Mouse (Mus musculus) fat pad, adult 2 months (tissue): ENCODE measurements at regions not wholly inside any gene's neighbourhood (a gene's known extent, or its start where the extent isn't known, plus 50 kb on each side); places are given as distances from the start of the nearest gene placed in this dataset.

ENCODE experiments used
- DNase-seq: peaks from one replicate; pipeline ENCODE4 v3.0.0-alpha.2; 2011; ENCODE audit warnings: low read depth, low spot score; ENCODE audit errors: extremely low read depth

DNA sequence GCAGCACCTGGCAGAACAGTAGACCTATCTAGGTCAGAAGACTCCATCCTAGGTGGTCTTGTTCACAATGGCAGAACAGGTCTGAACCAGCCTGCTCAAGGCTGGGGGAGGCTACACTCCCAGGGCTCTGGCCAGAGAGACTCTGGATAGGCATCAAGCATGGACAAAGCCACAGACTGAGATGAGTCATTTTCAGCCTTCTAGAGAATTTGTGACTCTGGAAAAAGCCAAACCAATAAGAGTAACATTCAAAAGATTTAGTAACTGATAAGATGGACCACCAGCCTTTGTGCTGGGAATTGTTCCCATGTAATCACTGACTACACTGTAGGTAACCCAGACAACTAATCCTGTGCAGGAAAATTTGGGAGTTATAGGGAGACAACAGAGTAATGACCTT is 320.3 kb upstream of the Gm9747 start:
- DNase-seq = no peak

DNA sequence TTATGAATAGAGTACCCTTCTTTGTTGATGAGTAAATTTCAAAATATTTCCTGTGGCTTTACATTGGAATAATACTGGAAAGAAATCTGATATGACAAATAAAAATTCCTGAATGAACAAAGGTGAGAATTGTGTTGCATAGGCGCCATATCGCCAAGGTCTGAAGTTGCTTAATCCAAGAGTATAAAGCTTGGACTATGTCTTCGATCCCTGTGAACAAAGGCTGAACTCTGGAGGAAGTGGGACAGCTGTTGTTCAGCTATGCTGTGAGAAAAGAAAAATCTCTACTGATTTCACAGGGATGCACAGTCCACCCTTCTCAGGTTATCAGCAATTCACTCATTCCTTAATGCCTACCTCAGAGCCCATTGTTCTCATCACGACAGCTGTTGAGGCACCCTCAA is 319.3 kb upstream of the Gm9747 start:
- DNase-seq = no peak

DNA sequence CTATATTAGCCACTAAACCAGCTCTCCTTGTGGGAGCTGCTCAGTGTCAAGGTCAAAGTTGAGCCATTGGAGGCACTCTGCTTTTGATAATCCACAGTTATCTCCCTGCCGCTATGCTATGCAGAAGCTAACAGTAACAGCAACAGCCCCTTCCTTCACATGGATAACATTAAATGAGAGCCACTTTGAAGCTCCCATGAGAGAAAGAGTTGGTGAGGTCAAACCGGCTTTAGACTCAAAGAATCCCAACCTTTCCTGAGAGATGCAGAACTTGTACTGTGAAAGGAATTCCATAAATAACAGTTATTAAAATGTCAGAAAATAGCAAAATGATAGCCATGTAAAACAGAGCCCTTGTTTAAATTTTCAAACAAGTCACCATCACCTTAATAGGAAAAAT is 316.1 kb upstream of the Gm9747 start:
- DNase-seq = no peak

DNA sequence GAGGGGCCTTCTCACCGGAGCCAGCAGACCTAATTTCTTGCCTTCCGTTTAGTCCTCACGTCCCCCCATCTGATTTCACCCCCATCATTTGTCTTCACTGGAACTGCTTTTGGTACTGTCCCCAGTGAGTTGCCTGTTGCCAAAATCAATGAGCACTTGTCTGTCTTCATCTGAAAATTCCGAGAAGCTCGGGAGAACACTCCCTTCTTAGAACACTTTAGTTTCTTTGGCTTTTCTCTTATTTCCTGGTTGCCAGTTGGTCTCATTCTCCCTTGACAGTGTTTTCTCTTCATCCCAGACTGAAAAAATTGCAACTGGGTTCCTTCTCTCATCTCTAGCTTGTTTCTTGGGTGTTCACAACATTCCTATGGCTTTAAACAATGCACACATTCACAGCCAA is 305.2 kb upstream of the Gm9747 start:
- no peak for DNase-seq

GRCm38 (mm10) chr1:81933064-81933463 is 299.8 kb upstream of the Gm9747 start:
- no peak for DNase-seq

- no peak for DNase-seq
These were observed 287.7 kb upstream of the Gm9747 start for GRCm38 (mm10) chr1:81945236-81945635.

DNA sequence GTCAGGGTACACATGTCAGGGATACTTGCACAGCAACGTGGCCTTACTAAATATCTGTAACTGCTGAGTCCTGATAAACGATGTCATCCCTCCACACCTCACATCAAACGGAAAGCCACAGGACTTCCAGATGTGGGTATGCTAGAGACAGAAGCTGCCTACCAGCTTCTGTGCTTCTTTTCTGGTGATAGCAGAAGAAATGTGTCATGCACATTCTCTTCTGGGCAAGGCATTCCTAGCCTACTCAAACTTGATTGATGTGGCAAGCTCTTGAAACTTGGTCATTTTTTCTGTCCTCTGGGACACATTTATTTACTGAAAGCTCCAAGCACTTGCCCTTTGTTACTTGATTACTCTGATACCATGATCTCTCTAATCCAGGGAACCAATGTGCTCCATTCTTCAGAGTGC is 282.8 kb upstream of the Gm9747 start:
- DNase-seq = no peak

DNA sequence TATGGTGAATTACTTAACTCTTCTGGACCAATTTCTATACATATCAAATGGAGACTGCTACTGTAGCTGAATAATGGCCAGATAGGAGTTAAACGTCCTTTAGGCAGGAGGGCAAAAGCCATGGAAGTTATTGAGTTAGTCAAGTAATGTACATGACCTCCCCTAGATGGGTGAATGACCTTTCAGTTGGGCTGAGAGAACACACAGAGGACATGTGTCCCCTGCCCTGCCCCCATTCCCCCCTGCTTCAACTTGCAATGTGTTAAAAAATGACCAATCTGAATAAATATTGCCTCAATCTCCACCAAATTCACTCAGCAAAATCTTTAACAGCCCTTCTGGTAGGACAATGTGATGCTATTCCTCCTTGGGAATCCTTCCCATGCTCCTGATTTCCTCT is 282.1 kb upstream of the Gm9747 start:
- no peak for DNase-seq

DNA sequence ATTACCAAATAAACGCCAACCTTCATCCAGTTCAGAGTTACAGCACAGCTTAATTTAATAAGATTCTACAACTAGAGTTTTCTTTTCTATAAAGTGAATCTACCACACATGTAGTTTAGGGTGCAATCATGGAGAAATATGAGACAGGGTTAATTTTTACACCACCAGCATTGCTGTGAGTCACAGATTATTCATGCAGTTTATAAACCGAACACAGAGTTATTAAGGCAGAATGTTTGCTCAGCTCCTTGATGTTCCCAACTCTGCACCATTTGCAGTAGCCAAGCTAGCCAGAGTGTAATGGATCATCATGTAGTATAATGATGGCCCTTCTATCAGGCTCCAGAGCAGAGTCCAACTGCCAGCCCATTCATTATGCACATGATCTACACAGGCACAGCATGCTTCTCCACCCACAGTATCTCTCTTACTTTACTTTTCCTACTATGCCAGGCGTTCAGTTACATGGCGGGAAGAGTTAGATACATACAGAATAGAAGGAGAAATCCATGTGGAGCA is 281.4 kb upstream of the Gm9747 start:
- DNase-seq = no peak

- no peak for DNase-seq
These were observed 280.8 kb upstream of the Gm9747 start for GRCm38 (mm10) chr1:81952095-81952494.

DNA sequence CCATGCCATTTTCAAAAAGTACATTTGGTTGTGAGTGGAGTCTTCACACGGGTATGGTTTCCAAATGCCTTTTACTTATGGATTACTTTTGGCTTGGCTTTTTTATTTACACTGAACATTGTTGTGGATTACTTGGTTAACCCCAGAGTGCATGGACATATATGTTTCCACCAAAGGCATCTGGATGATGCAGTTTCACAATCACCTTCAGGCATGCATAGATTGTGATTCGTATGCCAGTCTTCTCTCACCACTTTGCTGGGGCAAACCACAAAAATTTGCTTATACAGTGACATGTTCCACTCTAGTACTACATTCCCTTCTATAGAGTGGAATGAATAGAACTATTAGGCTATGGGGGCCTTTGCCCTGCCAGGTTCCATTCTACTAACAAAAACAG is 278.4 kb upstream of the Gm9747 start:
- no peak for DNase-seq

DNA sequence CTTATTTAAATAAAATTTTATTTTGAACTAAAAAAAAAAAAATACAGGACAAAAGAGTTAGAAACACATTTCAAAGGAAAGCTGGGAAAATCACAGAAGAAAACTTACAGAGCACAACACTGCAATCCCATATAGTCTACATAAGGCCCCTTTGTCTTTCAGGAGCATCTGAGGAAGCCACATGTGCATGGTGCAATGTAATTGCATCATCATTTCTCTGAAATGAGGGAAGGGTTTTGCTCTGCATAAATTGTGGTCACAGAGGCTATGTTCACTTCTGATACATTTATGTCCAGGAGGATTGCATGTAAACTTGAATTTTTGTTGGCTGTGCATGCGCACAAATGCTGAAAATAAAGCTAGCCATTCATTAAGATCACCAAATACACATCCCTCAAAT is 265.9 kb upstream of the Gm9747 start:
- DNase-seq = no peak

DNA sequence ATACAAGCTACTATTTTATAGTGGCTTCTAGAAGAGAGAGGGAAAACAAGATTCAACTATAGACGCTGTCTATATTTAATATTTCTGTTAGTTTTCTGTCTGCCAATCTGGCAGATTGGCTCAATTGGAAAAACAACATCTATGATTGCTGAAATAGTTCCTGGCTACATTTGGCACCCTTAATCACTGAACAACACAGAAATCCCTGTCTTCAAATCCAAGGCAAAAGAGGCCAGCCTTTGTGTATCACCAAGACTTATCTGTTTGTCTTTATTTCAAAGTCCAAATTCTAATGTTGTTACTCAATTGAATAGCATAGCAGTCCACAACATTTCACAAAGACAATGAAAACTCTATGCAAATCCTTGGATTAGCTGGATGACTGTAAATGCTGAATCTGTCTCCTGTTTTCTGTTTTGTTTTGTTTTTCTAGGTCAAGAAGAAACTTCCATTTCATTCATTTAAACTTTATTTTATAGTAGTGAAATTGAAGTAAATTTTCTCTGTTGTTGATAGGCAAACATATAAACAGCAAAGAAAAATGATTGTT is 265.1 kb upstream of the Gm9747 start:
- DNase-seq = no peak

- DNase-seq = no peak
These were observed 260.3 kb upstream of the Gm9747 start for GRCm38 (mm10) chr1:81972575-81972974.

DNA sequence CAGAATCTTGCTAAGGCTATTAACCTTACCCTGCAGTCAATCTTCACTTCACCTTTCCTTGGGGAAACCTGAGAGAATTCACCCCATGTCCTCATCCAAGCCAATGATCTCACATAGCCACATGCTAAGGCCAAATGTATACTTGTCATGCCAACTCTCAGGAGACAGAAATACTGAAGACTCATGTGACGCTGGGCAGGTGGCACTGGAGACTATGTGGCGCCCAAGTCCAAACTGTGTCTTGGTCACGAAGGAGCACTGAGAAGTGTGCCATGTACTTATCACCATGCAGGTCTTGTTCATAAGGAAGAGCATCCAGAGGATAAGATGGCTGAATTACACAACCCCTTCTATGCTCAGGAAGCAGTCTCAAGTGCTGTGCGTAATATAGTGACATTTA is 259.4 kb upstream of the Gm9747 start:
- DNase-seq = no peak

- no peak for DNase-seq
These were observed 225.0 kb upstream of the Gm9747 start for GRCm38 (mm10) chr1:82007943-82008342.

- no peak for DNase-seq
These were observed 224.1 kb upstream of the Gm9747 start for GRCm38 (mm10) chr1:82008805-82009204.

- DNase-seq = no peak
These were observed 221.9 kb upstream of the Gm9747 start for GRCm38 (mm10) chr1:82010995-82011394.

DNA sequence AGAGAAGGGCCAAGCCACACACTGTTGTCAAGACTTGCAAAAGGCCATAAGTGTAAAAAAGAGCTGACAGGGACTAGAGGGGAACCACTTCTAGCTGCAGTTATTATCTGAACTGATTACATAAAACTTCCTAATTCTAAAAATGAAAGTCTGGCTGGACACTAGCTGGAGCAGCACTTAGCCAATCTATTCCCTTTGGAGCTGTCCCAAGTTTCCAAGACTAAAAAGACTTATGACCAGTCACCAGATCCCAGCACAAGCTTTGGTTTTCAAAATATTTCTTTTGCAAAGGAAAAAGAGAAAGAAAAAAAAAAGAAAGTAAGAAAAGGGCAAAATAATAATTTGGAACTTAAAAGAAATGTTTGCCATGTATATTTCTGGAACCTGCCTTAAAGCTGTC is 217.6 kb upstream of the Gm9747 start:
- DNase-seq = no peak

DNA sequence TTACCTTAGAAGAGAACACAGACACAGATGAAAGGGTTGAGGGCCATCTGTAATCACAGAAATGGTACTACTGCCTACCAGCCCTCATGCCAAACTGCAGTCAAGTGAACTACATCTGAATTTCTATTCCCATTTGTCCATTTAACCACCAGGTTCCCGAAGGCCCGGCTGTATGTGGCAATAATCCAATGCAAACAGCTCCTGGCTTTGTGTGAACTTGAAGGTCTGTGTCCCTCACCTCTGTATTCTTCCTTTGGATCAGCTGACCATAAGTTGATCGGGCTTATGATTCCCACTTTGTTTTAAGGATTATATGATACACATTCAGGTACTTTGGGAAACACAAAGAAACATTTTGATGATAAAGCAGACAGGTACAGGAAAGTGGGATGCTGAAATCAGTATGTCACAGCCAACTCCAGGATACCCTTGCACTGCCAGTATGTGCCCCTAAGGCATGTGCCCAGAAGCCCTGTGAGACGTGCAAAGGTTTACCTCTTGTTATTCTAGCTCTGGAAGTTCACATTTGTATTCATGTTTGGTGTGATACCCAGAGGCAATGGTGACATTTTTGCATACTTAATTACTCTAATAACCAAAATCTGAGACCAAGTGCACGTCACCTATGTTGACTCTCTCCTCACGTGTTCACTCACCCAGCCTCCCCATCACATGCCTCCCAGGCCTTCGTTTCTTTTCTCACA is 214.1 kb upstream of the Gm9747 start:
- no peak for DNase-seq

DNA sequence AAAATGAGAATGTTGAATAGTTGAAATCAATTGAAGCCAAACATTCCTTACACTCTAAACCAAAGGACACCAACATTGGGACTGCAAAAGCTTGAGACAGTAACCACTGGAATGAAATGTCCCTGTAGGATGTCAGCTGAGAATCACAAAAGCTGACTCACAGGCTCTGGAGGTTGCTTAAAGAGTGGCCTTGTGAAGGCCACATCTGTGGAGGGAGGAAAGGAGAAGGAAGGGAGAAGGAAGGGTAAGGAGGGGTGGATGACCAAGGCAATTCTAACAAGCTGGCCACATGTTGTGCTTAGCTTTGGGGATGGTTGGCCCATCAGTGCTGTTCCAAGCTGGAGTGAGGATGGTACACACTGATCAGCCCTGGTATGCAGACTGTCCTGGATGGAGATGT is 205.2 kb upstream of the Gm9747 start:
- no peak for DNase-seq

DNA sequence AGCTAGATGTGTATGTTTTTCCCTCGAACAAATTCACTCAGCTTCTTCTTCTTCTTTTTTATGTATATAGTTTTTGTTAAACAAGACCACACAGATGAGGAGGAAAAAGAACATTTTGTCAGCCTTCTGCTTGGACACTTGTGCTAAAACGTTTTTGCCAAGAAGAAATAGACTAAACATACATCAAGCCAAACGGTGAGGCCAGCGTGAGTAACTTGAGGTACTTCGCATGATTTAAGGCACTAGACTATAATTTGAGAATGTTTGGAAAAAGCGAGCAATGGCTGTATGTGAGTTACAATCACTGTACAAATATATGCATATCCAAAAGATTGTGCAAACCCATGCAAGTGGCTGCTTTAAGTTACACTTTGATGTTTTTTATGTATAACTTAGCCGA is 201.8 kb upstream of the Gm9747 start:
- DNase-seq = no peak

DNA sequence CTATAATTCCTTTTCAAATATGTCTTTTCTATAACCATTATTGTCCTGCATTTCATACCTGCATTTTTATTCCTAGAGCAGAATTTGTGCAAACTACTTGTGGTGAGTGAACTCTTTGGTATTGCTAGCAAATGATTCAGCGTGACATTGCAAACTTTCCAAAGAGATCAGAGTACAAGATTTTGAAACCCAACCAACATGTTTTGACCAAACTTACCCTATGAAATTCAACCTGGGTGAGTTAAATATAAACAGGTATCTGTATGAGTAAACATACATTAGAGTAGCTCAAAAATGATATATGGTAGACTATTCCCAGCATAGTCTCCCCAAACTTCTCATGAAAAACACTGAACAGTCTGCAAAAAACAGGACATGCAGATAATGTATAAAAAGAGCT is 200.5 kb upstream of the Gm9747 start:
- DNase-seq = no peak
